Mouse (Mus musculus) A20 (cell line): Measurements from ENCODE around the gene Eepd1.

Experiments used
- DNase-seq: peaks from one replicate; pipeline ENCODE4 v3.0.0-alpha.2; 2011; ENCODE audit warnings: low read depth, low spot score

Eepd1 gene

GRCm38 (mm10) chr9:25489221-25489960, 8.0 kb downstream of the Eepd1 start:
- no peak for DNase-seq

- DNase-seq, result no peak
Observed at GRCm38 (mm10) chr9:25490278-25491145, 9.2 kb downstream of the Eepd1 start.

GRCm38 (mm10) chr9:25493918-25494317, 12.6 kb downstream of the Eepd1 start:
- DNase-seq, result no peak

- DNase-seq, result no peak
Observed at GRCm38 (mm10) chr9:25495601-25496000, 14.3 kb downstream of the Eepd1 start.

GRCm38 (mm10) chr9:25496196-25496595, 14.8 kb downstream of the Eepd1 start:
- no peak for DNase-seq

- DNase-seq, result no peak
Observed at GRCm38 (mm10) chr9:25496703-25497102, 15.4 kb downstream of the Eepd1 start.

GRCm38 (mm10) chr9:25498770-25499169, 17.4 kb downstream of the Eepd1 start:
- no peak for DNase-seq

GRCm38 (mm10) chr9:25499306-25499705, 18.0 kb downstream of the Eepd1 start:
- no peak for DNase-seq

- no peak for DNase-seq
Observed at GRCm38 (mm10) chr9:25500031-25500430, 18.7 kb downstream of the Eepd1 start.

GRCm38 (mm10) chr9:25508825-25509224, 27.5 kb downstream of the Eepd1 start:
- DNase-seq, result no peak

- DNase-seq, result peak; percentile 54
Observed at GRCm38 (mm10) chr9:25510572-25510971, 29.2 kb downstream of the Eepd1 start.

GRCm38 (mm10) chr9:25513050-25513449, 31.7 kb downstream of the Eepd1 start:
- DNase-seq, result no peak

GRCm38 (mm10) chr9:25513556-25513955, 32.2 kb downstream of the Eepd1 start:
- DNase-seq, result no peak

GRCm38 (mm10) chr9:25516640-25517039, 35.3 kb downstream of the Eepd1 start:
- no peak for DNase-seq

- no peak for DNase-seq
Observed at GRCm38 (mm10) chr9:25517982-25518381, 36.6 kb downstream of the Eepd1 start.

- DNase-seq, result no peak
Observed at GRCm38 (mm10) chr9:25519193-25519592, 37.8 kb downstream of the Eepd1 start.

- DNase-seq, result no peak
Observed at GRCm38 (mm10) chr9:25520826-25521225, 39.5 kb downstream of the Eepd1 start.

- no peak for DNase-seq
Observed at GRCm38 (mm10) chr9:25521825-25522224, 40.5 kb downstream of the Eepd1 start.

- no peak for DNase-seq
Observed at GRCm38 (mm10) chr9:25526516-25526915, 45.2 kb downstream of the Eepd1 start.

- no peak for DNase-seq
Observed at GRCm38 (mm10) chr9:25526927-25527337, 45.6 kb downstream of the Eepd1 start.

- DNase-seq, result no peak
Observed at GRCm38 (mm10) chr9:25527359-25528038, 46.2 kb downstream of the Eepd1 start.

GRCm38 (mm10) chr9:25531627-25532026, 50.3 kb downstream of the Eepd1 start:
- no peak for DNase-seq
